ENCODE assay signal across 15 mouse cellular contexts in the genomic region with DNA sequence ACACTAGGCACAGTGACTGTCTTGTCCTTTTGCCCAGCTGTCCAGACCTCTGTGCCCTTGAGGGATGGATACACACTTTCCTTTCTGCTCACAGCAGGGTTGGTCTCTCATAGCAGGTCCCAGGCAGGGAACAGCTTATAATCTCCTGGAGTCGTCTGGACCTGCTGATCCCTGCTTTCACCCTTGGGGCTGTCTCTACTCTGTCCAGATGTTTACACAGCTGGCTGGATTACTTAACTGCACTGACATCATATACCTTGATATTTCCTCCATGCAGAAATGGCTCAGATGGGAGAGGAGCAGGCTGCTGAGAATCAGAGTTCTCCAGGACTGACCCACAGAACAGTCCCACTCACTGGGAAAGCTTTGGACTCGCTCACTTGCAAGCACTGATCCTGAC.
DNase-seq lines count a peak whose midpoint lies in the region; ATAC-seq and TF ChIP-seq lines count a peak whose summit lies in the region.
"Had no signal": no experiment of that assay in that cellular context is flagged by ENCODE, and none has a peak within 500 bp of the region (broad histone marks: within the 10 kb centered on the region; RNA-seq: fewer than 3 reads in every experiment).

No protein-coding gene starts in this region.

- no peak for TF ChIP-seq POLR2A in limb, embryonic 14.5 days (IDR thresholded peaks at IDR 0.05; ENCODE audit: borderline replicate concordance, extremely low read depth, insufficient read depth, insufficient read length)

- DNase-seq in heart, adult 18-20 months = peak; percentile 41 to 68
- no peak for DNase-seq in heart, postnatal 25 days (ENCODE audit: low spot score)
- DNase-seq in adipocyte (ENCODE audit: low spot score) = peak; percentile 50
- DNase-seq in limb, embryonic 14.5 days (ENCODE audit: low spot score) = peak; percentile 71
- no peak for DNase-seq in cerebellum, adult 18-20 months
- DNase-seq in lung, adult 18-20 months = no peak
- DNase-seq in cerebellum, adult 11-12 months = no peak
- DNase-seq: adrenal gland, postnatal 14 days; kidney, postnatal 36 days; lung, embryonic 14.5 days; right cerebral cortex, postnatal 25 days had no signal

- peaks cover 10% of the 10 kb centered on the region; the same call in 1 of the 2 replicates for H3K4me1 ChIP-seq in heart, embryonic 11.5 days (ENCODE audit: control insufficient read depth, insufficient read depth, low read length)
- peaks cover 41% of the 10 kb centered on the region for H3K4me1 ChIP-seq in limb, embryonic 14.5 days (ENCODE audit: control insufficient read depth, insufficient read depth, low read length)
- H3K4me1 ChIP-seq: neural tube, embryonic 15.5 days had no signal

- no peaks in the 10 kb centered on the region for H3K9me3 ChIP-seq in heart, embryonic 11.5 days (replicated peaks; ENCODE audit: control insufficient read depth, low read length)
- H3K9me3 ChIP-seq in limb, embryonic 14.5 days (ENCODE audit: control insufficient read depth, low read length) = no peaks in the 10 kb centered on the region
- H3K9me3 ChIP-seq: hindbrain, embryonic 13.5 days; neural tube, embryonic 15.5 days had no signal

- intact Hi-C loops in heart, postnatal 25 days (cut with DNase I) = no loop called here

- H3K36me3 ChIP-seq in heart, embryonic 11.5 days (ENCODE audit: control insufficient read depth, insufficient read depth, low read length) = no peaks in the 10 kb centered on the region
- no peaks in the 10 kb centered on the region for H3K36me3 ChIP-seq in limb, embryonic 14.5 days (ENCODE audit: control insufficient read depth, insufficient read depth, low read length)
- H3K36me3 ChIP-seq: hindbrain, embryonic 13.5 days; neural tube, embryonic 15.5 days had no signal

- H3K27me3 ChIP-seq in heart, embryonic 11.5 days (ENCODE audit: control insufficient read depth, insufficient read depth, low read length) = no peaks in the 10 kb centered on the region
- no peaks in the 10 kb centered on the region for H3K27me3 ChIP-seq in limb, embryonic 14.5 days (ENCODE audit: control insufficient read depth, insufficient read depth, low read length)
- H3K27me3 ChIP-seq: neural tube, embryonic 15.5 days had no signal

- no peak overlapping the region for H3K9ac ChIP-seq in heart, embryonic 11.5 days (ENCODE audit: low read depth, low read length)
- no peak overlapping the region for H3K9ac ChIP-seq in limb, embryonic 14.5 days (ENCODE audit: low read depth, low read length, severe bottlenecking)
- H3K9ac ChIP-seq: hindbrain, embryonic 13.5 days; lung, embryonic 14.5 days; neural tube, embryonic 15.5 days had no signal

- H3K27ac ChIP-seq in heart, embryonic 11.5 days (ENCODE audit: low read depth, low read length) = no peak overlapping the region
- H3K27ac ChIP-seq in limb, embryonic 14.5 days (replicated peaks; ENCODE audit: low read depth, low read length) = peak overlapping the region; percentile 49
- H3K27ac ChIP-seq: hindbrain, embryonic 13.5 days; neural tube, embryonic 15.5 days had no signal

- 32% methylated on average over 2 of the region's 2 CpGs for WGBS in heart, embryonic 11.5 days (ENCODE audit: insufficient replicate concordance)
- WGBS in limb, embryonic 14.5 days = 26% methylated on average over 2 of the region's 2 CpGs

- 0 out of 2 replicates have a peak, but pooled peaks have one; percentile 14 for ATAC-seq in heart, embryonic 11.5 days (replicated peaks; ENCODE audit: insufficient number of reproducible peaks, low FRiP score, low TSS enrichment)
- peak; percentile 88 for ATAC-seq in limb, embryonic 14.5 days (ENCODE audit: low FRiP score, low read depth)
- ATAC-seq: CD4-positive, CD25-positive, alpha-beta regulatory T cell, adult 4 months had no signal

- no peak overlapping the region for H3K4me3 ChIP-seq in heart, embryonic 11.5 days (ENCODE audit: low read depth, low read length)
- H3K4me3 ChIP-seq in limb, embryonic 14.5 days (replicated peaks; ENCODE audit: low read length) = no peak overlapping the region
- H3K4me3 ChIP-seq: hindbrain, embryonic 13.5 days; neural tube, embryonic 15.5 days had no signal

- no peak overlapping the region for H3K4me2 ChIP-seq in heart, embryonic 11.5 days
- no peak overlapping the region for H3K4me2 ChIP-seq in limb, embryonic 14.5 days (replicated peaks; ENCODE audit: low read depth, low read length, severe bottlenecking)
- H3K4me2 ChIP-seq: hindbrain, embryonic 13.5 days; lung, embryonic 14.5 days; neural tube, embryonic 15.5 days had no signal

Comparison
In these comparisons a context has a peak if more than half of its experiments do, and no peak if none do; other contexts are left out.
1. DNase-seq: peak in heart, adult 18-20 months (2 of 2), adipocyte (single experiment) and limb, embryonic 14.5 days (single experiment); none in heart, postnatal 25 days (single experiment), cerebellum, adult 18-20 months (0 of 2), lung, adult 18-20 months (0 of 2) and cerebellum, adult 11-12 months (single experiment).